Mouse (Mus musculus) lung, postnatal 36 days (tissue): ENCODE measurements at regions not wholly inside any gene's neighbourhood (a gene's known extent, or its start where the extent isn't known, plus 50 kb on each side); places are given as distances from the start of the nearest gene placed in this dataset.

Experiments
- DNase-seq: peaks from one replicate; pipeline ENCODE4 v3.0.0; 2022; ENCODE audit warnings: mixed read lengths

GRCm38 (mm10) chr11:22646192-22646936 lies 134.5 kb downstream of the Tmem17 start:
- peak; percentile 32 for DNase-seq

- no peak for DNase-seq
Observed at GRCm38 (mm10) chr11:22648275-22648674, 136.4 kb downstream of the Tmem17 start.

- no peak for DNase-seq
Observed at GRCm38 (mm10) chr11:22650771-22651170, 138.9 kb downstream of the Tmem17 start.

GRCm38 (mm10) chr11:22651313-22651712 lies 139.4 kb downstream of the Tmem17 start:
- no peak for DNase-seq

- DNase-seq = no peak
Observed at GRCm38 (mm10) chr11:22651911-22652310, 140.0 kb downstream of the Tmem17 start.

GRCm38 (mm10) chr11:22652931-22653330 lies 141.0 kb downstream of the Tmem17 start:
- DNase-seq = no peak

- DNase-seq = no peak
Observed at GRCm38 (mm10) chr11:22653366-22653765, 141.5 kb downstream of the Tmem17 start.

GRCm38 (mm10) chr11:22657635-22658034 lies 145.7 kb downstream of the Tmem17 start:
- no peak for DNase-seq

GRCm38 (mm10) chr11:22661072-22661471 lies 149.2 kb downstream of the Tmem17 start:
- no peak for DNase-seq

- no peak for DNase-seq
Observed at GRCm38 (mm10) chr11:22661713-22662551, 150.0 kb downstream of the Tmem17 start.

- DNase-seq = peak; percentile 26
Observed at GRCm38 (mm10) chr11:22665978-22666377, 154.1 kb downstream of the Tmem17 start.

- DNase-seq = no peak
Observed at GRCm38 (mm10) chr11:22666378-22666777, 154.5 kb downstream of the Tmem17 start.

GRCm38 (mm10) chr11:22668220-22668619 lies 156.3 kb downstream of the Tmem17 start:
- no peak for DNase-seq

GRCm38 (mm10) chr11:22669267-22669666 lies 157.4 kb downstream of the Tmem17 start:
- DNase-seq = peak; percentile 46

- DNase-seq = no peak
Observed at GRCm38 (mm10) chr11:22671791-22672490, 160.1 kb downstream of the Tmem17 start.

- DNase-seq = no peak
Observed at GRCm38 (mm10) chr11:22675047-22675446, 163.2 kb downstream of the Tmem17 start.

GRCm38 (mm10) chr11:22675754-22676153 lies 163.9 kb downstream of the Tmem17 start:
- DNase-seq = no peak

GRCm38 (mm10) chr11:22677337-22677736 lies 165.4 kb downstream of the Tmem17 start:
- peak; percentile 63 for DNase-seq

GRCm38 (mm10) chr11:22684576-22684975 lies 172.7 kb downstream of the Tmem17 start:
- no peak for DNase-seq

GRCm38 (mm10) chr11:22690829-22691228 lies 169.9 kb downstream of the B3gnt2 start:
- DNase-seq = no peak

- DNase-seq = no peak
Observed at GRCm38 (mm10) chr11:22692281-22692857, 168.4 kb downstream of the B3gnt2 start.

- peak; percentile 20 for DNase-seq
Observed at GRCm38 (mm10) chr11:22692941-22693341, 167.8 kb downstream of the B3gnt2 start.

GRCm38 (mm10) chr11:22693376-22693775 lies 167.4 kb downstream of the B3gnt2 start:
- no peak for DNase-seq
